Mouse (Mus musculus): Measurements from ENCODE around the gene Ankrd44.

Gene Ankrd44

DNA sequence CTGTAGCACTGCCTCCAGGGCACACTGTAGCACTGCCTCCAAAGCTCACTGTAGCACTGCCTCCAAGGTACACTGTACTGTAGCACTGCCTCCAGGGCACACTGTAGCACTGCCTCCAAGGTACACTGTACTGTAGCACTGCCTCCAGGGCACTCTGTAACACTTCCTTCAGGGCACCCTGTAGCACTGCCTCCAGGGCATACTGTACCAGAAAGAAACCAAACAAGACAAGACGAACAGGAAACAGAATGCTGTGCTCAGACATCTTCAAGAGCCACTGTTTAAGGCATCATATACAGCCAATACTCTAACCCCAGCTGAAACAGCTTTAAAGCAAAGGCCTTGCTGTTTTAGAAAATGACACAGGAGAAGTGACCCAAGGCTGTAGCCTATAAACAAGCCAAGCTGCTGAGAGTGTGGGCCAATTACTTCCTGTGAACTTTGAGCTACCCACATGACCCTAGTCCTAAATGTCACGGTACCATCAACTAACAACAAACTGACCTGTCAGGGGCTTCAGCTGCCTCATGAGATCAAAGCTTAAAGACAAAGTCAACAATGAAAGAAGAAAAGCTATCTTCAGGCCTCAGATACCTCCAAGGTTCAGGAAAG, 43.2 kb downstream of the Ankrd44 start:
- DNase-seq = no peak

DNA sequence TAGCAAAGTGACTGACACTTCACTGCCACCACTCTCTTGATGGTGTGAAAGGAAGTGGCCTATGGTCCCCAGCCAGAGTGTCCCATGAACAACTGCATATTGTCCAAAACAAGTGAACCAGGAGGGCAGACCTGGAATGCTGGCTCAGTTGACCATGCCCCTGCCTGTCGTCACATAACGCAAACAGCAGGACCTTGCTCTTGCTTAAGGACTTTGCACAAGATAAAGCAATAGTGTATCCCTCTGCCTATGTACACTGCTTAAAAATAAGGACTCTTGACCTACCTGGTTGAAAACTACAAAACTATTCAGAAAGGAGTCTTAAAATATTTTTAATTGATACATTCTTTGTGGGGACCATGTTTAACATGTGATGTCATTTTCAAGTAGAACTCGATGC, 44.7 kb downstream of the Ankrd44 start:
- no peak for DNase-seq

DNA sequence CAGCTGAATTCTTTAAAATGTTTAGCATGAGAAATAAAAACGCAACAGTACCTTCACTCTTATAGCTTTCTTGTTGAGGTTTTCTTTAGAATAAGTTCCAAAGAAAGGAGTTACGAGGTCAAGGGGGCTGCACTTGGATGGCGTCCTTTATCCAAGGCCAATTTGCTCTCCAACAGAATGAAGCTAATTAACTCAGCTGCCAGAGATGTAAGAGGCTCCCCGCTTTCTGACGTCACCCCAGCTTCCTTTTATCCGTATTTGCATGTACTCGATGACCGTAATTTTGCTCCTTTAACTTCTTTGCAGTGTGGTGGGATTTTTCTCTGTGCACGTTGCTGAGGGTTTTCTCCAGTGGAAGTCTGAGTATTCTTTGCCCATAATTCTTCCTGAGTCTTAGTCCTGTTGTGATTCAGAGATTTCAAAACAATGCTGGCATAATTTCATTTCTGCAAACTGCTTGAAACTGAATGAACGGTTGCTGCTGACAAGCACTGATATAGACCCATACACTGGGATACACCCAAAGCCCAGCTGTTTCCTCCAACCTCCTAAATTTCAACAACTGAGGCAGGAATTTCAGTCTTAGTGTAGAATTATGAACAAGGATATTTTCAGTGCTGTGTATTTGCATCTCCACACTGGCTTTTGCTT, 48.6 kb downstream of the Ankrd44 start:
- DNase-seq = no peak

DNA sequence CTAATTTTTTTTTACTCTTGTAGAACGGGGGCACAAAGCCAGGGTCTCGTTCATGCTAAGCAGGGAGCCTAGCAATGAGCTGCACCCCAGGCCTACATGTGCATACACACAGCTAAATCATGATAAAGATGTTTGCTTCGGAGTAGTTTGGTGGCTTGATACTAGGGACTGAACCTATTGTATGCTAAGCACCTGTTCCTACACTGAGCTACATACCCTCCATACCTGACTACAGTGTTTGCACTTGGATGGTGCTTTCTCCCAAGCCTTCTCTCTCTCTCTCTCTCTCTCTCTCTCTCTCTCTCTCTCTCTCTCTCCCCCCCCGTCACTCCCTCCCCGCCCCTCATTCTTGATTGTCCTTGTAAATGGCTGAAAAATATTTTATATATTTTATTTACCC, 49.2 kb downstream of the Ankrd44 start:
- no peak for DNase-seq

DNA sequence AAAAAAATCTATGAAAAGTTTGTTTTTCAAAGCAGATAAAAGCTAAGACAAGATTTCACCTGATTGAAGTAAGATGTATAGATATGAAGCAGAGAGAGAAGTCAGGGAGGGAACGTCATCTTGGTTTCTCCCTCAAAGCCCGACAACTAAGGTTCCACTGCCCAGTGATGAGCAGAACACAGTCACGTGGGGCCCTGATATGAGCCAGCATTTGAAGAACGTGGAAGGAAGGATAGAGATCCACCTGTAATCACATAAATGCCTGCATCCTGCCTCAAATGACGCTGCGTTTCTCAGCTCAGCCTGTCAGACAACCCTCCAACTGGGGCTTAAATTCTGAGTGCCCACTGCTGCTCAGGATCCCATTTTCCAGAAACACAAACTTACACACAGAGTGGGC, 52.1 kb downstream of the Ankrd44 start:
- no peak for DNase-seq

DNA sequence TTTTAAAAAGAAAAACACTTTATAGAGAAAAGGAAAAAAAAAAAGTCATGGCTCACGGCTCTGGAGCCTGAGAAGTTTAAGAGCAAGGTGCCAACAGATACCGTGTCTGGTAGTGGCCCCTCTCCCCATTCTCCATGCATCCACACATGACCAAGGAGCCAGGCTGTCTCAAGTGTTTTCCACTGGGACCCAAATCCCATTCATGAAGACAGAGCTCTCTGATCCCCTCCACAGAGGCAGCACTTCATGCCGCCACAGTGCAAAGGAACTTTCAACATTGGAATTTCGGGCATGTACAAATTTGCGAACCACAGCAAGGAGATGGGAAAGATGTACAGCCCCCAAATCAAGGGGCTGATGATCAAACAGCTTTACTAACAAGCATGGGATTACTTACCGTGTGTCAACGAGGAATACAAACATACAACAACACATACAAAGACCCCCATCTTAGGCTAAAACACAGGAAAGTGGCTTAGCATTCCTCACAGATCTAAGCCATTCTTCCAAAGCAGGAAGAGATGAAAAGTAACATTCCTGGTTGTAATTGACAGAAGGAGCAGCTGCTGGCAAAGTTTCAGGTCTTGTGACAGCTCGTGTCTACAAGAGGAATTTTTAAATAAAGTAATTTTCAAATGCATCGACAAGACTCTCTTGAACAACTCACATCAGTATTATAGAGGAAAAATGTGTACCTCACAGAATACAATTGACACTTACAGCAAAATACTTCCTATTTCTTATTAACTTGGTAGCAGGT, 53.1 kb downstream of the Ankrd44 start:
- DNase-seq = no peak

DNA sequence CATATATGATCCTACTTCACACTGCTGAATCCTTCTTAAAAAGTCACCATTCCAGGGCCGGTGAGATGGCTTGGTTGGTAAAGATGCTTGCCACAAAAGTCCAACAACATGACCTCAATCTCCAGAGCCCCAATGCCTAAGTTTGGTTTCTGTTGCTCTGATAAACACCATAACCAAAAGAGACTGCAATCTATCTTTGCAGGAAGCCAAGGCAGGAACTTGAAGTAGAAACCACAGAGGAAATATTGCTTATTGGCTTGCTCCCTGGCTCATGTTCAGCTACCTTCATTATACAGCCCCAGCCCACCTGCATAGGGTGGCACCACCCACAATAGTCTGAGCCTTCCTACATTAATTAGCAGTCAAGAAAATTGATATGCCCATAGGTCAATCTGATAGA, 54.9 kb downstream of the Ankrd44 start:
- DNase-seq = no peak

DNA sequence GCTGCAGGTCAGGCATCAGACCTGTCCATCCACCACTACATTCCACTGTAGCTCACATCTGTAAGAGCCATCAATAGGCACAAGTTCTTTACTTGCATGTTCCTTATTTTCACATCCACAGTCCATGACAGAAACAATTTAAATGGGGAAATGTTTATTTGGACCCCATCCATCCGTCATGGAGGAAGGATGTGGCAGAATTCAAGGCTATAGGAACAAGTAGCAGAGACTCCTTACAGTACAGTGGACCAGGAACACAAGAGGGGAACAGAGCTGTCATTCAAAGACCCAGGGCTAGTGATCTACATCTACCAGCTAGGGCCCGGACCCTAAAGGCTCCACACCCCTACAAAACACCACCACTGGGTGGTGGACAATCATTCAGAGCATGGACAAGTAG, 55.6 kb downstream of the Ankrd44 start:
- DNase-seq = no peak

DNA sequence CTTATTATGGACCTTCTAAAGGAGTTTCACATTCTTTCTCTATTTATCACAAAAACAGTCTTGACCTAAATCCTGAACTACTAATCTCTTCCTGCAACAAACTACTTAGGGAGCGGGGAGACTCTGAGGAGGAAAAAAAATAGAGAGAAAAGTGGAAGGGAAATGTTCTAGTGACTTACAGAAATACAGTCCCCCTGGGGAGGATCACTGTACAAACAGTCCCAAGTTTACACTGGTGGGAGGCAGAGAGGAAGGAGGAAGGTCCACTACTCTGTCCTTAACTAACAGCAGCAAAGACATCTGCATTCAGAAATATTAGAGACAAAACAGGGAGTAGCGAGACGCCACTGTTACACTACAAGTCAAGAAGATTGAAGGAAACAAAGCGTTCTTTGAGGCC, 59.0 kb downstream of the Ankrd44 start:
- no peak for DNase-seq

DNA sequence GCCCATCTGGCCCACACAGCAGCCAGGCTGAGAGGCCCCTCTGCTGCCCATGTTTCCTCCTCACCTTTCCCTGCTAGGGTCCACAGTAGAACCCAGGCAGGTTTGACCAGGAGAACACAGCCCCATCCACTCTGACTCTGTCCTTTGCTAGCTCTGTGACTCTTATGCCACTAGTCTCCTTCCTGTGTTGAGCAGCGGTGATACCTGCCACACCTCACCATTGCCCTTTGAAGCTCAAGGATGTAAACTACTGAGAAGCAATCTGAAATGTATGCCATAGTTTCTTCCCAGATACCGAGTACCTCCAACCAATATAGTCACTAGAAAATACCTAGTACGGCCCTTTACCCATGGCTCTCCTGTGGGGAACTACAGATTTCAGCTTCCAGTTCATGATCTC, 60.1 kb downstream of the Ankrd44 start:
- no peak for DNase-seq

DNA sequence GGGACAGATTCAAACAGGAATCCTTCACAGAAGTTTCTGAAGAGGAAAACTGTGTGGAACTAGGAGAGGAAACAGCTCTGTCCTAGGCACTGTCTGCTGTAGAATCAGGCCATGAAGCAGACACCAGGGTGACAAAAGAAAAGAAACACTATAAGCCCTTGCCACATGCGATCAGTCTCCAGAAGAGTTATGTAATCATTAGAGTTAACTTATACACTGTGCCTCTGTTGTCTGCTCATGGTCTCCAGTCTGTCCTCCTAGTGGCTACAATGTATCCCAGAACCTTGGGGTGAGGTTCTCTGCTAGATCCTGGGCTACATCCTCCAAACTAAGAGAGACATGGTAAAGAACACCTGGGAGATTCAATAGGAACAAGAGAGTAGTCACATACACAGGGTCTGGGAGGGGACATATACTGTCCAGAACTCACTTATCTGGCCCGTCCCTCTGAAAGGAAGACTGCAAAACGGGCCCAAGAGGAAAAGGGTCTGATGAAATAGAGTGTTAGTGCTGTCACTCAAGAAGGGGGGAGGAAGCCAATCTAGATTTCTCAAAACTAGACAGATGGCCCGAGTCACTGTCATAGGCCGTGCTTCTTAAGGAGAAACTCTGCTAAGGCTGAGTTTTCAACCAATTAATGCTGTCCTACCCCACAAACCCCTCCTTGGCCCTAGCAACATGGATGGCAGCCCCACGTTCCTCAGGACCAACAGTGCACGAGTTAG, 61.1 kb downstream of the Ankrd44 start:
- no peak for DNase-seq

DNA sequence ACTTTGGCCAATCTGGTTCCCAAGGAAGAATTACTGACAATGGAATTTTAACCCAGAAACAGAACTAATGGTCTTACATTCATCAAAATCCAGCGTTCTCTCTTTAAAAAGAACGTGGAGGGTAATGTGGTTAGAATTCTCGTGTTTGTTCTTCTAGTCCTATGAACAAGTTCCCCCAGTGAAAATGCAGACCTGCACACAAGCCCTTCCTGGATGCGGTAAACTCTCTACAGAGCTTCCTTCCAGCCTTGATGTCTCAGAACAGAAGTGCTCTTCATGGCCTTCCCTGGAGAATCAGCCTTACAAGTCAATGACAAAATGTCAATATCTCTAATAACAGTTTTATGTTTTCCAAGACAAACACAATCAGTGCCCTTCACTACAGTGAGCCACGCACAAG, 65.8 kb downstream of the Ankrd44 start:
- DNase-seq = no peak

DNA sequence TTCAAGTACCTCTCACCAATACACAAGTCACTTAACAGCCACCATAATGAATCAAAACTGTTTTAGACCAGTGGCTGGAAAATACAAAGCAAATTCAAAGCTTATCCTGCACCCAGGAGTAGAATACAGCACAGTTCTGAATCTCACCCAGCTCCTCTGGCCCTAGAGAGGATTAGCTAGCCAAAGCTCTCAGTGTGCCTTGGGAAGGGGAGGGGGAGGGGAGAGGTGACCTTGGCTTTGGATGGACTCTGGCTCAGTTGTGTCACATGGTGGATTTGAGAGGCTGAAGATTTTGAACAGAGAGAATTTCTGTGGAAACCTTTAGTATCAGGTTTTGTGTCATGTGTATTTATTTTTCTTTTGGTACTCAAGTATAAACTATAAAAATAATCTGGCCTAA, 66.3 kb downstream of the Ankrd44 start:
- DNase-seq = peak; percentile 31

DNA sequence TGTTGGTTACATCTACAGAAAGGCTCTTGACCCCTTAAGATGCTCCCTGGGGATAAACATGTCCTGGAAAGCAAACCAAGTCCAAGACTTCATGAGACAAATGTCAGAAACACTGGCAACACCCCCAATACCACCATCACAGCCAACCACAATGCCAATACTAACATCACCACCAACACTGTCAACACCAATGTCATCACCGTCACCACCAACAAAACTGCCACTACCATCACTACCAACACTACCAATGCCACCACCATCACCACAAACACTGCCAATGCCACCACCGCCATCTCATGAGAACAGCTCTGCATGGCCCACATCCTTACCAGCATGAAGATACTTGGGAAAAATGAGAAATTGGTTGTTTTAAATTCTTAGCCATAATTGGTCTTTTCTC, 67.3 kb downstream of the Ankrd44 start:
- DNase-seq = no peak

DNA sequence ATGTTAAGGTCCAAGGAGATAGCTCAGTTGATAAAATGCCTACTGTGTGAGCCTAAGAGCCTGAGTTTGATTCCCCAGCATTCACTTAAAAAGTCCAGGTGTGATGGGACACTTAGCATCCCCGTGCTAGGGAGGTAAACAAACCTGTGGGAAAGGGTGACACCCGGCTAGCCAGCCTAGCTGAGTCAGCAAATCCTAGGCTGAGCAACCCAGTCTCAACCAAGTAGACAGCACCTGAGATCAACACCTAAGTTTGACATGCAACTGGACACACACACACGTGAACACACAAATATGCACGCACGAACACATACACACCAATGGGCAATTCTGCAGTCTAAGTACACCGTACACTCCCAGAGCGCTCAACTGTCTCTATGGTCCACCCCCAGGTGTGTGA, 69.7 kb downstream of the Ankrd44 start:
- DNase-seq = no peak

DNA sequence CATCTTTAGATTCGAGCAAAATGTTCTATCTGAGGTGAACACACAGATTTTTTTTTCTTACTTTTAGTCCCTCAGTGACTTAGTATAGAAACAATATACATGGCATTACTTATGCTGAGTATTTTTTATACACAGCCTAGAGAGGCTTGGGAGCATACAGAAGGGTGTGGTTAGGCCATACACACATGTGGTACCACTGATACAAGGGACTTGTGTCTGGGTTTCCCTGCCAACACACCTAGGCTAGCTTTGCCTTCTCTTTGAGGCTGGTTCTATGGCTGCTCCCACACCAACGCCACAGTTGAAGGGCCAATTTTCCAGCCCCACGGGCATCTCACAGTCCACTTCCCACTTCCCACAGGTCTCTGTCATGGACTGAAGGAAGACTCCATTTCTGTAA, 70.2 kb downstream of the Ankrd44 start:
- no peak for DNase-seq

DNA sequence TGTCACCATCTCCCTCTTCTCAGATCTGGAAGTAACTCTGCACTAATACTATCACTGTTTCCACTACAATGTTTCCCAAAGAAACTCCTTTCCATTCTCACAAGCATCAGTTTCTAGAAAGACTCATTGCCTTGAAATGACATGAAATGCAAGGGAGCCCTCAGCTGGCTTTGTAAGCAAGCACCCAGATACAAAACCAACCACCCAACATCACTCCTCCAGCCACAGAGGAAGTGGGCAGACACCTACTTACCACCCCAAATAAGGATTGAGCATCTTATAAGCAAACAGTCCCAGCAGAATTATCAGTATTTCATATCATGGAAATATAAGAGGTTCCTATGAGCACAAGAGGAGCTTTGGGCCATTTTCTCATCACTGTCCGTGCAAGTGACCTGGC, 71.8 kb downstream of the Ankrd44 start:
- DNase-seq = no peak

DNA sequence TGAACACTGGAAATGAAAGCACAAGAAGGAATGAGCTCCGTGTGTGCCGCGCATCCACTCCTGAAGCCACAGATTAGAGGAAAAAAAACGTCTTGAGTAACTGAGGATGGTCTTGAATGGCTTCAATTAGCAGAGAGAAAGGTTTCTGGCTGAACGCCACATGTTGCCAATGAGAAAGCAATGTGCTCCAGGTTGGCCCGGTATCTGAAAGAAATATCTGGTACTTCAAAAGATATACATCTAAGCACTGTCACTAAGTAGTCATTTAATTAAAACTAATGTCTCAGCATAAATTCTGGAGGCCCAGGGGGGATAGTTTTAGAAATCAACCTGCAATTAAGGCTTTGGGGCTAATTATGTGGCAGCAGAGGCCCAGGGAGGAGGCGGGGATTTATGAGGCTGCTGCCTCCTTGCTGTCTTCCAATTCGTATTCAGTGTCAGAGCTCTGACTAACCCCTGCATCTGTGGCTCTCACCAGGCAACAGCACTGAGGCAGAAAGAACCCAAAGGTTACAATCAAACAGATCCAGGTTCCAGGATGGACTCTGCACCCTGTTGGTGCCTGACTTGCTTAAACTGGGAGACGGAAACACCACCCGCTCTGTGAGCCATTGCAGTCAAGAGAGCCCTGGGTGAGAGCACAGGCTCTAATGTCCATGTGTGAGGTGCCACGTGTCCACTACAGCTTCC, 72.7 kb downstream of the Ankrd44 start:
- DNase-seq = peak; percentile 19

DNA sequence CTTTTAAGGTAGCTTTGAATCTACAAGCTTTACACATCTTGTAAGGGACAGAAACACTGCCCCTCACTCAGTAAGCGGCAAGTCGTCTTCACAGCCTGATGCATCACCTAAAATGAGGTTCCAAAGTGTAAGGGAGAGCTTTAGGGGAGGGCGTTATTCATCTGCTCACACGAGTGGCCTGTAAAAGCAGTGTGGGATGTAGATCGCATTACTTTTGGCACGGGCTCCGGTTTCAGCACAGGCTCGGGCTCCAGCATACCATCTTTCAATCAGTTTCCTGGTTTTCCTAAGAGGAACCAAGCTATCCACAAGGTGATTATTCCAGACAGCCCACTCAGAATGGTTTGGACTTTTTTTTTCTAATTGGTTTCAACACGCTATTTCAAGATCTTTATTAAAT, 74.6 kb downstream of the Ankrd44 start:
- no peak for DNase-seq

DNA sequence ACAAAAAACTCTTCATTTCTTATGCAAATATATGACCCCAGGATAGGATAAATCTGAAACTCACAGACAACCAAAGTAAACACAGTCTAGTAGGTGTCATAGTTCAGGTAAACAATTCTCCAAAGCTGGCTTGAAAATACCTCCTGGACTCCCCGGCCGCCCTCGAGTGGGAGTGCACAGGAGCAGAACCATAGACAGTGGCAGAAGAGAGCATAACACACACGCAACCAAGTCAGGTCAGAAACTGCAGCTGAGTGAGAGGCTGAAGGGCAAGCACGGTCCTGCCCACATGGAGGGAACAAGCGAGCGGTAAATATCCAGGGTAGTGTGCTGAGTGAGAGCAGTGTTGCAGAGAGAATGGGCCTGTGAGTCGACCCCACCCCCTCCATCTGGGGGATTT, 76.1 kb downstream of the Ankrd44 start:
- no peak for DNase-seq

DNA sequence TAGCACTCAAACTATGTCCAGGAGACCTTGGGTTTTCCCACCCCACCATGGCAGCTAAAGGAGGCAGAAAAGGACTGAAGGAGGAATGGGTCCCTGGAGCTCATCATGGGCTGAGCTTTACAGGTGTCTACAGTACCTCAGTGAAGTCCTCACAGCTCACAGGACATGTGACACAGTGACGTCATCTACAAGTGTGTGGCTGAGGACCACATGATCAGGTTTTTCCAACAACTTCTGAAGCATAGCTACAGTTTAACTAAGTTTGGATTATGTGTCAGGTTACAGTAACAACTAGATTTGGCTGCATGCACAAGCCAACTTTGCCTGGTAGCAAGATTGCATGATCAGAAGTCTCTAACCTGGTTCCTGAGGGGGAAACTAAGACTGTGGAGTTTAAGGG, 78.9 kb downstream of the Ankrd44 start:
- DNase-seq = no peak

DNA sequence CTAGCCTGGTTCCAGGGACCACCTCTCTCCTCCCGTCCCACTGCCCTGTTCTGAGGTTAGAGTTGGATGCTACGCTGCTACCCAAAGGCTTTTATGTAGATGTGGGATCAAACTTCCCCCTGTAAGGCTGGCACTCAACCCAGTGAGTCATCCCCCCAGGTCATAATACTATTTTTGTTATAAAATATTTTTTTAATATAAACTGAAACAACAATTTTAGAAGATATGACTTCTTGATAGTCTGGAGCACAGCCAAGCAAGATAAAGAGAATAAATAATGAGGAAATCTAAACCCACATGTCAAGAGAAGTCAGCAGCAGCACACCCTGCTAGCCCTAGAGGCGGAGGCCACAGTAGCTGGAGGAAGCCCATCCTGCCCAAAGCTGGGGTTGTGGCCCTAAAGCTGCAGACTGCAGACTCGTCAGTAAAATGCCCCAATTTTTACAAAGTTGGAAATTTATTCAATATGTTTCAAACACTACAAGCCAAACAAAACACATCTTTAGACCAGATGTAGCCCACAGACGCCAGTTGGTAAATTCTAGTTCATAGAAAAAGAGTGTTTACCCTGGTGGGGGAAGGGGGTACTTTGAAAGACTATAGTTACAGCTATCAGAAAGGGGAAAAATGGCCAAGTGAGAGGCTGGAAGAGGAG, 79.7 kb downstream of the Ankrd44 start:
- DNase-seq = no peak

DNA sequence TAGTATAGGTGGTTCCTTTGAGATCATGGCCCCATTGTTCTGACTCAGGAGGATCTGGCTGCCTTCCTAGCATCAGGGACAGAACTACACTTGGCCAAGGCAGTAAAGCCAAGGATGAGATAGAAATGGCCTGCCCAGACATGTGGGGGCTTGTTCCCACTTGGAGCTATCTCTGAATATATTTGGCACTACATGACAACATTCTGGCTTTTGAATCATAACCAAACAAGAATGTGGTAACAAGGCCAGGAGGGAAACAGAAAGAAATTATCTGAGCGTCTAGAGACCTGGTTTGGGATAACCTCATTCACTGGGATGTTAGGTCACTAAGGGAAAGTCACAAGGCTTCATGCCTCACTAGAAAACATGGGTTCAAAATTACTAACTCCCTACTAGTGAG, 81.8 kb downstream of the Ankrd44 start:
- DNase-seq = no peak

All from liver (tissue).